Mouse (Mus musculus) liver, embryonic 14.5 days (tissue): ENCODE results near the gene Rps19.
"Not testable (repeated sequence)": the region's sequence is repeated elsewhere in the genome, so short reads cannot be mapped to it uniquely, and the experiment has no call there.

Source experiments
- CTCF ChIP-seq: IDR thresholded peaks from 2 replicates; pipeline ENCODE4 v1.5.1; 2016; ENCODE audit warnings: antibody characterized with exemption, low read depth, control low read depth
- EP300 ChIP-seq: IDR thresholded peaks from 2 replicates; pipeline ENCODE4 v1.6.1; 2016; ENCODE audit warnings: antibody characterized with exemption, low read depth

DNA sequence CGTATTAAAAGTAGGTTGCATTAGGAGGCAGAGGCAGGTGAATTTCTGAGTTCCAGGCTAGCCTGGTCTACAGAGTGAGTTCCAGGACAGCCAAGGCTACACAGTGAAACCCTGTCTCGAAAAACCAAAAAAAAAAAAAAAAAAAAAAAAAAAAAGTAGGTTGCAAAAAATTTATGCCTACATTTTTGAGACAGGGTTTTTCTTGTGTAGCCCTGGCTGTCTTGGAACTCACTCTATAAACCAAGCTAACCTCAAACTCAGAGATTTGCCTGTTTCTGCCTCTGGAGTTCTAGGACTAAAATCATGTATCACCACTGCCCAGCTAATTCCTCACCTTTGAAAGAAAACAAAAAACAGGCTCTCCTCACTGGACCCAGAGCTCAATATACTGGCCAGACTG, 11.6 kb downstream of the Rps19 start:
- TF ChIP-seq CTCF, EP300: not testable (repeated sequence)
